Mouse (Mus musculus): Measurements from ENCODE around the gene Mycbp2.

Mycbp2 gene

GRCm38 (mm10) chr14:103075166-103075565 is 271.4 kb downstream of the Mycbp2 start:
- no peak for DNase-seq (ENCODE audit: low spot score in 2 of 2)

DNA sequence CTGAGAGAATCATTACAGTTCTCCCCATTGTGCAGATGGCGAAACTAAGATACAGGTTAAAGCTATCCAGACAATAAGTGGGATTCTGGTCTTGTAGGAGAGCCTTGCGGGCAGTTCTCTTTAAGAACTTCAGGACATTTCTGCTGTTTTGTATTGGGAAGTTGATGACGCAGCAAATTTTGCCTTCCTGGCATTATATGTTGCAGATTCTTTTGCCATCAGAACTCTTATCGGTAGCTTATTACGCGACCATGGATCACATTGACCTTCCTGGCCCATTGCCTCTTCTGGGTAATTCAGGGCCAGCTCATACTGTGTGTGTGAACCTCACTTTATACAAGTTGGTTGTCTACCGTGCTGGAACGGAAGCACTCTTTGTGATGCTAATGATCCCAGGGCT is 272.8 kb downstream of the Mycbp2 start:
- DNase-seq (ENCODE audit: low spot score in 2 of 2) = no peak

DNA sequence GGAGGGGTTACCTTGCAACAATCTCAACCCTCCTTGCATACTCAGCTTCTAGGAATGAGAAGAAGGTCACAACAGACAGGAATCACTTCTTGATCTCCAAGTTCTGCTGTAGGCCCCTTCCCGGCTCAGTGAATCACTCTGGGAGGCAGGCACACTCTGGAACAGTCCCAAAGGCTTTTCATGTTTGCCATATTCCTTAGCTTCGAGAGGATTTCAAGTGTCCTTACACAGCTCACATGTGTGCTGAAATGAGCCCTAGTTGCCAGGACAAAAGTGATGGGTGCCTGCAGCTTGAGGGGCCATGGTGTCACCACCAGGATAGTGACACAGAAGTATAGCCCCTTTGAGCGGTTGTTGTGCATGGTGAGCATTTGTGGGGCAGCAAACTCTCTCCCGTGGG is 273.9 kb downstream of the Mycbp2 start:
- DNase-seq (ENCODE audit: low spot score in 2 of 2) = no peak

- DNase-seq (ENCODE audit: low spot score in 2 of 2) = no peak
Measured at GRCm38 (mm10) chr14:103071471-103071870, 275.1 kb downstream of the Mycbp2 start.

DNA sequence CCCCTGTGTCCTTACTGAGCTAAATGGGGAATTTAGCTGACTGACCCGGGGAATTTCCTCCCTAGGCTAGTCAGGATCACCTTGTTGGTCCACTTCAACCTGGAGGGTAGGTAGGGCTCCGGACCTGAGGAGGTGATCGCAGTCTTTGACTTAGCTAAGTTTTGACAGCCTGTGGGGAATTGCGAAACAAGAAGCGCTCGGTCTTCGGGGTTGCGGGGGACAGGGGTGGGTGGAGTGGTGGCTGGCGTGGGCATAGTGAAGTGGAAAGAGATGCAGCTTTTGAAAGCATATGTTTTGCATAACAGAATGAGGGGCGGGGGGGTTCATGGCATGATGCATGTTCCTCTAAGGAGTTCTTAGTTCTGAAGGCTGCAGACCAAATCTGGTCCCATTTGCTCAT is 275.8 kb downstream of the Mycbp2 start:
- DNase-seq (ENCODE audit: low spot score in 2 of 2) = peak in 1 of 2 experiments; percentile 31

DNA sequence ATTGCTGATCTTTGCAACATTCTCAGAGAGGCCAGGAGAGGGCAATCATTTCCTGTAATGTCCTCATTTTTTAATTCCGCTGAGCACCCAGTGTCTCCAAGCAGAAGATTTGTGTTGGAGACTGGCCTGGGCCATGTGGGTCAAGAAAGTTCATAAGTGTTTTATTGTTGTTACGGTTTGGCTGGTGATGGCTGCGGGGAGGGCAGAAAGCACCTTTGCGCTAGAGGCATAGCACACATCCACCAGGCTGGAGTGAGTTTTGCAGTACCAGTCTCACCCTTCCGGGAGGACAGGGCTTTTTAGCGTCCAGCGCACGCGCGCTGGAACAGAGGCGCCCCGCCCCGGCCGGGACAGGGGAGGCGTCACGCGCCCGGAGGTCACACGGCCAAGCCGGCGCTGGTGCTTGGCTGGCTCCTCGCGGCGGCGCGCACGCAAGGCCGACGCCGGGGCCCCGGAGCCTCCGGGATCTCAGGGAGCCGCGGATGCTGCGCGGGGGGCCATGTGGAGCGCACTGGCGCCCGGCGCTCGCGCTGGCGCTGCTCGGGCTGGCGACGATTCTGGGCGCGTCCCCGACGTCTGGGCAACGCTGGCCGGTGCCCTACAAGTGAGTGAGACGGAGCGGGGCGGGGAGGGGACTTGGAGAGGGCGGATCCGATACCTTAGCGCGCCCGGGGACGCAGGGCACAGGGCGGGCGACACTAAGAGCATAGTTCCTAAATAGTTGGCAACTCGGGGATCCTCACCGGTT is 276.6 kb downstream of the Mycbp2 start, which contains the start of gene Cln5:
Gene Cln5, plus strand, starts transcription at position 353 of the 748 bp plus-strand sequence.
- peak; percentile 91 to 95 for DNase-seq (ENCODE audit: low spot score in 2 of 2)

- DNase-seq (ENCODE audit: low spot score in 2 of 2) = no peak
Measured at GRCm38 (mm10) chr14:103069465-103069863, 277.1 kb downstream of the Mycbp2 start.

DNA sequence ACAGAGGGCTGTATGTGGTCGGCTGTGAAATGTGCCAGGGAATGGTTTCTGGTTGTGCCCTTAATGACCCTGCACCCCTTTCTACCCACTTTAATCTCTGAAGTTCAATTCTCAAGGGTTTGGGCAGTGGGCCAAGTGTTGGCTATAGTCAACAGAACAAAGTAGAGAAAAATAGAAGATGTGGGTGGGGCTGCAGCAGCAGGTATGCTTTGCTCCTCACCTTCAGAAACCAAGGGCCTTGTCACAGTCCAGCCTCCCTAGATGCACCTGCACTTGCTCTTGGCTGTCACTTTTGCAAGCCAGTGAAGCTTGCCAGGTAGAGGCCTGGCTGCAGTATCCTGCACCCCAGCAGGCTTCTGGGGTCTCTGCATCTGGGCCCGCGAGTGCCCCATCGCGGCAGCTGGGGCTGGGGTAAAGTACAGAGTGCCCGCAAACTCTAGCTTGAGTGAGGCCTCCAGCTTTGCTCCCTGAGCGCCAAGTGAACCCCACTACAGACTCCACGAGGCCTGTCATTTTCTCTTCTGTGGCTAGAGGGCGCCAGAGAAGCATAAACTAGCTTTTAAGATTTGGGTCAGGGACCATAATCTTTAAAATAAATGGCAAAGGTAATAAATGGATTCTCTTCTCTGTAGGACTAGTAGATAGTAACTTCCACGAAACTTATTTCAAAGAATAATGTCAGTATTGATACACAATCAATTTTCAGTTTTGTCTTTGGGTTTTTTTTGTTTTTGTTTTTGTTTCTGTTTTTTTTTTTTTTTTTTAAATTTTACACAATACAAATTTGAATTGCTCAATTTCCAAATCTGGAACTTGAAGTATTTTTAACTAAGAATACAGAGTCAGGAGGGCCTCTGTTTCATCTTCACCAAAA is 281.1 kb downstream of the Mycbp2 start:
- peak; percentile 54 to 70 for DNase-seq (ENCODE audit: low spot score in 2 of 2)

Measured in urinary bladder, postnatal 36 days (tissue).